27 mouse cellular contexts compared by ENCODE assay signal in genomic region chr17:34613054-34613645, GRCm38 (mm10). TPM values are rescaled to one million over a fixed set of nuclear protein-coding genes. Genes with fewer than 3 reads are reported as not detected.
DNase-seq lines count a peak whose midpoint lies in the region; ATAC-seq and TF ChIP-seq lines count a peak whose summit lies in the region.
"Had no signal": no experiment of that assay in that cellular context is flagged by ENCODE, and none has a peak within 500 bp of the region (broad histone marks: within the 10 kb centered on the region; RNA-seq: fewer than 3 reads in every experiment).

No protein-coding gene starts in this region.

- peak overlapping the region; percentile 55; the same call in 1 of the 2 replicates for H3K27ac ChIP-seq in left cerebral cortex, adult 2 months
- H3K27ac ChIP-seq in liver, embryonic 12.5 days = peak overlapping the region; percentile 69
- H3K27ac ChIP-seq in liver, postnatal 0 days (ENCODE audit: low read depth) = no peak overlapping the region; the same call in 1 of the 2 replicates
- H3K27ac ChIP-seq: embryonic facial prominence, embryonic 15.5 days; forebrain, embryonic 12.5 days; hindbrain, embryonic 12.5 days; lung, embryonic 15.5 days; neural tube, embryonic 12.5 days had no signal

- no peak overlapping the region; the same call in 1 of the 2 replicates for H3K4me2 ChIP-seq in liver, embryonic 12.5 days
- no peak overlapping the region for H3K4me2 ChIP-seq in liver, postnatal 0 days (ENCODE audit: low read depth, low read length)
- H3K4me2 ChIP-seq: embryonic facial prominence, embryonic 15.5 days; forebrain, embryonic 12.5 days; heart, embryonic 11.5 days; hindbrain, embryonic 12.5 days; lung, embryonic 15.5 days; midbrain, embryonic 12.5 days; neural tube, embryonic 12.5 days had no signal

- 34% methylated on average over 11 of the region's 11 CpGs for WGBS in liver, embryonic 12.5 days (ENCODE audit: insufficient replicate concordance)
- WGBS in liver, postnatal 0 days (ENCODE audit: insufficient replicate concordance) = 63% methylated on average over 11 of the region's 11 CpGs

- peaks cover 73% of the 10 kb centered on the region for H3K36me3 ChIP-seq in liver, embryonic 12.5 days
- peaks cover 37% of the 10 kb centered on the region for H3K36me3 ChIP-seq in liver, postnatal 0 days (replicated peaks; ENCODE audit: insufficient read depth, low read length)

- ATAC-seq in liver, embryonic 12.5 days = peak; percentile 64
- peak; percentile 70 for ATAC-seq in liver, postnatal 0 days
- ATAC-seq: activated CD4-positive, CD25-positive, alpha-beta regulatory T cell, adult 4 months; forebrain, postnatal 0 days; intestine, postnatal 0 days had no signal

- peak; percentile 83 for TF ChIP-seq EP300 in liver, postnatal 0 days (IDR thresholded peaks at IDR 0.05; ENCODE audit: low read depth)

- H3K9ac ChIP-seq in liver, embryonic 12.5 days = no peak overlapping the region
- no peak overlapping the region for H3K9ac ChIP-seq in liver, postnatal 0 days (replicated peaks)
- H3K9ac ChIP-seq: embryonic facial prominence, embryonic 15.5 days; forebrain, embryonic 12.5 days; forebrain, postnatal 0 days; lung, embryonic 15.5 days; midbrain, embryonic 12.5 days; neural tube, embryonic 12.5 days had no signal

- TF ChIP-seq CTCF in left cerebral cortex, adult 2 months (IDR thresholded peaks at IDR 0.05) = no peak
- TF ChIP-seq CTCF in liver, postnatal 0 days (IDR thresholded peaks at IDR 0.05; ENCODE audit: low read depth) = no peak

- H3K4me3 ChIP-seq in left cerebral cortex, adult 2 months = no peak overlapping the region
- no peak overlapping the region for H3K4me3 ChIP-seq in liver, embryonic 12.5 days
- no peak overlapping the region for H3K4me3 ChIP-seq in liver, postnatal 0 days (ENCODE audit: low read depth, low read length)
- H3K4me3 ChIP-seq: embryonic facial prominence, embryonic 15.5 days; forebrain, embryonic 12.5 days; hindbrain, embryonic 12.5 days; lung, embryonic 15.5 days; midbrain, embryonic 12.5 days; myocyte; neural tube, embryonic 12.5 days had no signal

- H3K4me1 ChIP-seq in liver, embryonic 12.5 days = peaks cover 39% of the 10 kb centered on the region
- H3K4me1 ChIP-seq in liver, postnatal 0 days (ENCODE audit: insufficient read depth) = peaks cover 5% of the 10 kb centered on the region
- H3K4me1 ChIP-seq: forebrain, embryonic 12.5 days; lung, embryonic 15.5 days had no signal

- H3K27me3 ChIP-seq in liver, embryonic 12.5 days (replicated peaks) = no peaks in the 10 kb centered on the region
- H3K27me3 ChIP-seq in liver, postnatal 0 days (ENCODE audit: insufficient read depth, low read length) = no peaks in the 10 kb centered on the region
- H3K27me3 ChIP-seq: embryonic facial prominence, embryonic 15.5 days; forebrain, embryonic 12.5 days; hindbrain, embryonic 12.5 days; lung, embryonic 15.5 days; midbrain, embryonic 12.5 days; neural tube, embryonic 12.5 days had no signal

- H3K9me3 ChIP-seq in liver, embryonic 12.5 days (replicated peaks) = no peaks in the 10 kb centered on the region
- H3K9me3 ChIP-seq in liver, postnatal 0 days (ENCODE audit: low read length) = no peaks in the 10 kb centered on the region
- H3K9me3 ChIP-seq: embryonic facial prominence, embryonic 15.5 days; forebrain, embryonic 12.5 days; hindbrain, embryonic 12.5 days; lung, embryonic 15.5 days; midbrain, embryonic 12.5 days; neural tube, embryonic 12.5 days had no signal

- no peak for DNase-seq in left cerebral cortex, adult 2 months (ENCODE audit: extremely low spot score in 1 of 2, low spot score in 2 of 2)
- DNase-seq in left cerebral cortex, adult 9 months (ENCODE audit: low spot score in 2 of 2) = no peak
- no peak for DNase-seq in liver, postnatal 0 days
- DNase-seq in testis, postnatal 10 days (ENCODE audit: low spot score) = no peak
- DNase-seq in layer of hippocampus, postnatal 36 days = no peak
- DNase-seq in kidney, adult 8-10 months = no peak
- DNase-seq: adrenal gland, adult 2 months; adrenal gland, postnatal 36 days; cerebellum, adult 18-20 months; cerebellum, postnatal 10 days; forebrain, postnatal 0 days; gastrocnemius, postnatal 14 days; heart, adult 18-20 months; heart, postnatal 36 days; left cerebral cortex, postnatal 4 days; thymus, postnatal 25 days had no signal

- intact Hi-C loops in left cerebral cortex, adult 2 months (cut with DNase I) = no loop called here

RNA-seq across cellular contexts. Expression of gene Egfl8, which starts 2.6 kb away (rescaled TPM):
- 1 to 10 TPM; 2.9 to 3.5 TPM for total RNA-seq in left cerebral cortex, adult 2 months (2021)
- 0.45 and 0.50 TPM in 2 replicates for polyA plus RNA-seq in liver, embryonic 12.5 days (2016; fragmentation: Nextera tagmentation; extraction: Ambion mirVana)
- 0.46 and 0.66 TPM in 2 replicates for polyA plus RNA-seq in liver, postnatal 0 days (2015; fragmentation: Nextera tagmentation; extraction: Ambion mirVana)
- total RNA-seq in layer of hippocampus, postnatal 36 days (2021) = 1 to 10 TPM; 1.8 to 2.0 TPM

RNA-seq across cellular contexts. Expression of gene Agpat1, which starts 9.1 kb away (rescaled TPM):
- total RNA-seq in left cerebral cortex, adult 2 months (2021) = 100 to 1,000 TPM; 156 to 166 TPM
- polyA plus RNA-seq in liver, embryonic 12.5 days (2016; fragmentation: Nextera tagmentation; extraction: Ambion mirVana) = 31.2 and 31.7 TPM in 2 replicates
- polyA plus RNA-seq in liver, postnatal 0 days (2015; fragmentation: Nextera tagmentation; extraction: Ambion mirVana) = 9.9 and 11.1 TPM in 2 replicates
- total RNA-seq in layer of hippocampus, postnatal 36 days (2021) = 100 to 1,000 TPM; 159 to 169 TPM

RNA-seq across cellular contexts. Expression of gene Rnf5, which starts 9.7 kb away (rescaled TPM):
- 10 to 100 TPM; 70.7 to 71.5 TPM for total RNA-seq in left cerebral cortex, adult 2 months (2021)
- polyA plus RNA-seq in liver, embryonic 12.5 days (2016; fragmentation: Nextera tagmentation; extraction: Ambion mirVana) = 94.8 and 101 TPM in 2 replicates
- polyA plus RNA-seq in liver, postnatal 0 days (2015; fragmentation: Nextera tagmentation; extraction: Ambion mirVana) = 78.4 and 80.0 TPM in 2 replicates
- total RNA-seq in layer of hippocampus, postnatal 36 days (2021) = 10 to 100 TPM; 79.4 to 87.3 TPM

RNA-seq across cellular contexts. Expression of gene Ppt2, which starts 15.2 kb away (rescaled TPM):
- 10 to 100 TPM; 47.3 to 48.6 TPM for total RNA-seq in left cerebral cortex, adult 2 months (2021)
- 13.7 and 13.9 TPM in 2 replicates for polyA plus RNA-seq in liver, embryonic 12.5 days (2016; fragmentation: Nextera tagmentation; extraction: Ambion mirVana)
- polyA plus RNA-seq in liver, postnatal 0 days (2015; fragmentation: Nextera tagmentation; extraction: Ambion mirVana) = 19.3 and 19.8 TPM in 2 replicates
- total RNA-seq in layer of hippocampus, postnatal 36 days (2021) = 10 to 100 TPM; 44.4 to 50.8 TPM

RNA-seq across cellular contexts. Expression of gene Ager, which starts 15.5 kb away (rescaled TPM):
- total RNA-seq in left cerebral cortex, adult 2 months (2021) = 1 to 10 TPM in 1 of 2 experiments, under 1 TPM in 1; 0.47 to 1.2 TPM
- 1.3 and 1.5 TPM in 2 replicates for polyA plus RNA-seq in liver, embryonic 12.5 days (2016; fragmentation: Nextera tagmentation; extraction: Ambion mirVana)
- 1.4 and 1.9 TPM in 2 replicates for polyA plus RNA-seq in liver, postnatal 0 days (2015; fragmentation: Nextera tagmentation; extraction: Ambion mirVana)
- under 1 TPM; 0.60 to 0.94 TPM for total RNA-seq in layer of hippocampus, postnatal 36 days (2021)
